Mouse (Mus musculus) limb, embryonic 14.5 days (tissue): ENCODE results near the gene Tmem143. TPM values are rescaled to one million over a fixed set of nuclear protein-coding genes. Genes with fewer than 3 reads are reported as not detected.
"Not testable (repeated sequence)": the region's sequence is repeated elsewhere in the genome, so short reads cannot be mapped to it uniquely, and the experiment has no call there.

Source experiments
- ATAC-seq: fragments of 200-750 bp; cut with Nextera tagmentation; 2 replicates; pipeline ENCODE4 v1.8.0; 2017; ENCODE audit warnings: low read depth, moderate number of reproducible peaks, moderate TSS enrichment; ENCODE audit not compliant: low FRiP score
- DNase-seq: peaks from one replicate; pipeline ENCODE4 v3.0.0-alpha.2; 2015; ENCODE audit warnings: low spot score
- H3K27ac ChIP-seq: fragments of 300-500 bp; sonication (generic); replicated peaks from 2 replicates; pipeline ENCODE4 v1.5.1; 2014; ENCODE audit warnings: low read depth, mild to moderate bottlenecking, low read length, moderate library complexity, mixed read lengths
- H3K27me3 ChIP-seq: fragments of 300-500 bp; sonication (generic); 2 replicates; pipeline ENCODE4 v1.6.1; 2014; ENCODE audit warnings: low read length, mixed read lengths; ENCODE audit not compliant: control insufficient read depth, insufficient read depth
- H3K36me3 ChIP-seq: fragments of 300-500 bp; sonication (generic); 2 replicates; pipeline ENCODE4 v1.6.1; 2014; ENCODE audit warnings: mild to moderate bottlenecking, low read length, moderate library complexity, mixed read lengths; ENCODE audit not compliant: control insufficient read depth, insufficient read depth
- H3K4me1 ChIP-seq: fragments of 300-500 bp; sonication (generic); 2 replicates; pipeline ENCODE4 v1.6.1; 2014; ENCODE audit warnings: antibody characterized with exemption, low read length, mixed read lengths; ENCODE audit not compliant: control insufficient read depth, insufficient read depth
- H3K4me2 ChIP-seq: fragments of 300-500 bp; sonication (generic); replicated peaks from 2 replicates; pipeline ENCODE4 v1.6.1; 2014; ENCODE audit warnings: low read depth, mild to moderate bottlenecking, low read length, moderate library complexity; ENCODE audit not compliant: severe bottlenecking
- H3K4me3 ChIP-seq: fragments of 300-500 bp; sonication (generic); replicated peaks from 2 replicates; pipeline ENCODE4 v1.5.1; 2014; ENCODE audit warnings: low read length
- H3K9ac ChIP-seq: fragments of 300-500 bp; sonication (generic); 2 replicates; pipeline ENCODE4 v1.6.1; 2014; ENCODE audit warnings: mild to moderate bottlenecking, low read depth, low read length, moderate library complexity; ENCODE audit not compliant: severe bottlenecking
- H3K9me3 ChIP-seq: fragments of 300-500 bp; sonication (generic); 2 replicates; pipeline ENCODE4 v1.6.1; 2016; ENCODE audit warnings: low read length; ENCODE audit not compliant: control insufficient read depth
- POLR2A ChIP-seq: fragments of 200-500 bp; IDR thresholded peaks from 2 replicates; pipeline ENCODE4 v1.8.0; 2012; ENCODE audit warnings: inconsistent platforms, mild to moderate bottlenecking, moderate library complexity, borderline replicate concordance; ENCODE audit not compliant: insufficient read depth, insufficient read length; ENCODE audit errors: extremely low read depth
- WGBS: fragments of 180-500 bp; shearing (Covaris S2); extraction: QIAGEN DNeasy Blood & Tissue Kit; methylation state at CpG from one replicate; pipeline ENCODE4 v1.1.7; 2014; 5-methylcytosine and 5-hydroxymethylcytosine counted together
- polyA plus RNA-seq, 2 experiments: library from polyadenylated mRNA; depleted of rRNA in 1 of 2; stranded (reverse) in 1 of 2; unstranded in 1 of 2; fragments of >200 nt; fragmentation: Nextera tagmentation in 1 of 2; extraction: Ambion mirVana in 1 of 2; gene quantifications; 2 replicates each; pipeline versions ENCODE4 v1.2.1 to v1.2.3; 2012 to 2014

Gene Tmem143
- polyA plus RNA-seq, 2 experiments: 4.7 to 17.1 TPM

DNA sequence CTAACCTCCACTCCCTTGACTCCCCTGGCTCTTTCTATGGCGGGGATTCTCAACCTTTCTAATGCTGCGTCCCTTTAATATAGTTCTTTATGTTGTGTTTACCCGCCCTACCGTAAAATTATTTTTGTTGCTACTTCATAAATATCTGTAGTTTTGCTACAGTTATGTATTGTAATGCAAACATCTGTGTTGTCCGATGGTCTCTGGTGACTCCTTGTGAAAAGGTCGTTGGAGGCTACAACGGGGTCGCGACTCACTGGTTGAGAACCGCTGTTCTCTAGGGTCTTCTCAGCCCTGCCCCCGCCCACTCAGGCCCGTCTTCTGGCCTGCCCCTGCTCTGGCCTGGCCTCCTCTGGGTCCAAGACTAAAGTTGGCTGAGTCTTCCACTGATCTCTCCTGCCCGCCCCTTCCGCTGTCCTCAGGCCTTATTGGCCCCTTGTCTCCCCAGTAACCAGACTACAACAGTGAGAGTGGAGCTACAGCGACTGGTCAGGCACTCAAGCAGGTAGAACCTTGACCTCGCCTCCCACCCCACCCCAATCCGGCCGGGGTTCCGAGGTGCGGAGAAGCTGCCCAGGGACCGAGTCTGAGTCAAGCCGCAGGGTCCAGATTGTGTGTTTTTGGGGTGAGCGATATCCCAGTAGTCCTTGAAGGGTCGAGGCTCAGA is 27.2 kb downstream of the Tmem143 start, which contains the start of gene Ccdc114:
Gene Ccdc114 (plus strand): TSS at position 311 of the 667 bp plus-strand sequence.
- DNase-seq (peak; percentile 72), ATAC-seq (peak; percentile 42)
- Histone ChIP-seq H3K9ac (peak within 1 kb of the TSS; percentile 34), H3K4me3 (peak within 1 kb of the TSS; percentile 41), H3K27ac (peak within 1 kb of the TSS; percentile 90), H3K4me1 (peaks cover 38% of the 10 kb centered on the region), H3K36me3 (0 out of 2 replicates have a peak, but pooled peaks cover 2% of the 10 kb centered on the region), H3K9me3 (no peaks in the 10 kb centered on the region), H3K27me3 (peaks cover 4% of the 10 kb centered on the region; the same call in 1 of the 2 replicates), H3K4me2 (peak within 1 kb of the TSS; percentile 63)
- no peak for TF ChIP-seq POLR2A
- 8% methylated on average over 24 of the region's 24 CpGs for WGBS

DNA sequence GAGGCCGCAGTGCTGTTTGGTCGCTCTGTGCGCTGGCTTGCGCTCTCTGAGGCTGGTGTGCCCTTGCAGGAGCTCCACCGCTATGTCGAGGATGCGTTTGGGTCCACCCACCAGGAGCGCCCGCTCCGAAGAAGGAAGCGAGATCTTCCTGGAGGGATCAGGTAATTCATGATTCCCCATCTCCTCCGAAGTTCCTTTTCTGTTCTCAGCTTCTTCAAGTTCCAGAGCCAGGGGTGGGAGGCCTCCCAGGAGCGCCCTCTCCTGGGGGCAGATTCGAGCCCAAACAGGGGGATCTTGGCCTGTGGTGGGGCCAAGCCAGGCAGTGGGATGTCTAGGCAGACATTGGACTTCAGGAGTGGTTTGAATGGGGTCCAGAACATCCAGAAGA is 27.7 kb downstream of the Tmem143 start:
- H3K9me3 ChIP-seq: no peaks in the 10 kb centered on the region
- H3K4me1 ChIP-seq: peaks cover 34% of the 10 kb centered on the region
- DNase-seq (no peak), ATAC-seq (no peak)
- 25% methylated on average over 14 of the region's 14 CpGs for WGBS
- H3K4me3 ChIP-seq: peak overlapping the region; percentile 41
- H3K4me2 ChIP-seq: peak overlapping the region; percentile 63
- H3K27ac ChIP-seq: peak overlapping the region; percentile 90
- no peaks in the 10 kb centered on the region for H3K36me3 ChIP-seq
- H3K9ac ChIP-seq: peak overlapping the region; percentile 34; the same call in 1 of the 2 replicates
- peaks cover 9% of the 10 kb centered on the region; the same call in 1 of the 2 replicates for H3K27me3 ChIP-seq
- no peak for TF ChIP-seq POLR2A

DNA sequence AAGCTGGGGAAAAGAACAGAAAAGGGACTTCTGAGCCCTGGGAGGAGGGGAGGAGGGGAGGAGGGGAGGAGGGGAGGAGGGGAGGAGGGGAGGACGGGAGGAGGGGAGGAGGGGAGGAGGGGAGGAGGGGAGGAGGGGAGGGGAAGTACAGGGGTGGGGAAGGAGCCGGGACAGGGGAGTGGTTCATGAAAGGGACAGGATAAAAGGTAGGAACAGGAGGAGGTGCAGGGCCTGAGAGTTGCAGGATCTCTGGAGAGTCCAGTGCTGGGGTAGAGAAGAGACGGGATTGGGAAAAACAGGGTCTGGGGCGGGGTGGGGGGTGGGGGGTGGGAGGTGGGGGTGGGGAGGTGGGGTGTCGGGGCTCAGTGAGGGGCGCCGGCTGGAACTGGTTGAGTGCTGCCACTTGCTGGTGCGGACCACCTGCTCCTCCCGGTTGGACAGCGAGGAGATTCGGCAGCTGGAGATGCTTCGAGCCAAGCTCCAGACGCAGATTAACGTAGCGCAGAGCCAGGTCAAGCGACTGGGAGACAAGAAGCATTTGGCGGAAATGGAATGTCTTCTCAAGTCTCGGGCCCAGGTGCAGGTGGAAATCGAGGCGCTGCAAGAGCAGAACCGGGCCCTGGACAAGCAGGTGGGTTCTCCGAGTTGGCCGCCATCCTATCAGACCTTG is 32.0 kb downstream of the Tmem143 start:
- no peak overlapping the region for H3K27ac ChIP-seq
- H3K9me3 ChIP-seq: no peaks in the 10 kb centered on the region
- peaks cover 6% of the 10 kb centered on the region; the same call in 1 of the 2 replicates for H3K4me1 ChIP-seq
- no peaks in the 10 kb centered on the region for H3K36me3 ChIP-seq
- H3K4me2 ChIP-seq: peak overlapping the region; percentile 23; the same call in 1 of the 2 replicates
- DNase-seq (no peak), ATAC-seq (no peak)
- no peak overlapping the region for H3K4me3 ChIP-seq
- no peak overlapping the region for H3K9ac ChIP-seq
- 9% methylated on average over 17 of the region's 23 CpGs for WGBS
- H3K27me3 ChIP-seq: peaks cover 9% of the 10 kb centered on the region; the same call in 1 of the 2 replicates
- TF ChIP-seq POLR2A: no peak

DNA sequence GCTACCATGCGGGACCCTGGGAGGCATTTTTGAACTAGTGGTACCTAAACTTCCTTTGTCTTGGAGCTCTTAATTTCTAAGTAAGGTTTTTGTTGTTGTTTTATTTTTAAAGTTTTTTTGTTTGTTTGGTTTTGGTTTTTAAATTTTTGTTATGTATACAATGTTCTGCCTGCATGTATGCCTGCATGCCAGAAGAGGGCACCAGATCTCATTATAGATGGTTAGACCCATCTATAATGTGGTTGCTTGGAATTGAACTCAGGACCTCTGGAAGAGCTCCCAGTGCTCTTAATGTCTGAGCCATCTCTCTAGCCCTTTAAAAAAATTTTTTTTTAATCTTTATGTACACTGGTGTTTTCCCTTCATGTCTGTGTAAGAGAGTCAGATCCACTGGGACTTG is 32.9 kb downstream of the Tmem143 start:
- 92% methylated on average over 1 of the region's 1 CpGs for WGBS
- Histone ChIP-seq H3K27me3 (peaks cover 9% of the 10 kb centered on the region; the same call in 1 of the 2 replicates), H3K9me3 (no peaks in the 10 kb centered on the region), H3K9ac (no peak overlapping the region), H3K4me2 (no peak overlapping the region), H3K27ac (no peak overlapping the region), H3K4me1 (no peaks in the 10 kb centered on the region), H3K36me3 (no peaks in the 10 kb centered on the region), H3K4me3 (no peak overlapping the region)
- ATAC-seq: no peak
- DNase-seq: no peak
- no peak for TF ChIP-seq POLR2A

DNA sequence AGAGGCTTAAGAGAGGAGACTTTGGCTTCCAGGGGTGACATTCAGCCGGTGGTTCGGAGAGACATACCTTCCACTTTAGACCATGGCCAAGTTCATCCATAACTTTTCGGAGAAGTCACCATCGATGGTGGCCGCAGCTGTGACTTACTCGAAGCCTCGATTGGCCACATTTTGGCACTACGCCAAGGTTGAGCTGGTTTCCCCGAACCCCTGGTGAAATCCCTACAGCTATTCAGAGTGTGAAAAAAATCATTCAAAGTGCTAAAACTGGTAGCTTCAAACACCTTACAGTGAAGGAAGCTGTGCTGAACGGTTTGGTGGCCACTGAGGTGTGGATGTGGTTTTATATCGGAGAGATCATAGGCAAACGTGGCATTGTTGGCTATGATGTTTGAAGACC is 37.0 kb downstream of the Tmem143 start:
- not testable (repeated sequence) for H3K27me3 ChIP-seq, H3K9me3 ChIP-seq, H3K4me3 ChIP-seq, DNase-seq, H3K9ac ChIP-seq, H3K4me1 ChIP-seq, H3K36me3 ChIP-seq, H3K27ac ChIP-seq, H3K4me2 ChIP-seq, ATAC-seq
- 87% methylated on average over 12 of the region's 12 CpGs for WGBS
